Mouse (Mus musculus) common myeloid progenitor, adult 5-6 weeks (primary cell): ENCODE results near the gene Rab11b. TPM values are rescaled to one million over a fixed set of nuclear protein-coding genes. Genes with fewer than 3 reads are reported as not detected.
A peak's percentile ranks its signal among the peaks of the same experiment; 100 is the strongest.

ENCODE experiments used
- ATAC-seq: replicated peaks from 2 replicates; pipeline ENCODE4 v1.8.0; 2016; ENCODE audit warnings: low read depth, mild to moderate bottlenecking, moderate TSS enrichment, inconsistent platforms; ENCODE audit not compliant: poor library complexity, severe bottlenecking
- total RNA-seq: library from RNA; stranded (forward); fragments of 200-1000, 187-1606 nt; gene quantifications from 2 replicates; pipeline ENCODE4 v1.2.3, GENCODE M21; 2017

The Rab11b gene
- total RNA-seq, 1 experiment from 2014 or later, result 65.0 TPM

DNA sequence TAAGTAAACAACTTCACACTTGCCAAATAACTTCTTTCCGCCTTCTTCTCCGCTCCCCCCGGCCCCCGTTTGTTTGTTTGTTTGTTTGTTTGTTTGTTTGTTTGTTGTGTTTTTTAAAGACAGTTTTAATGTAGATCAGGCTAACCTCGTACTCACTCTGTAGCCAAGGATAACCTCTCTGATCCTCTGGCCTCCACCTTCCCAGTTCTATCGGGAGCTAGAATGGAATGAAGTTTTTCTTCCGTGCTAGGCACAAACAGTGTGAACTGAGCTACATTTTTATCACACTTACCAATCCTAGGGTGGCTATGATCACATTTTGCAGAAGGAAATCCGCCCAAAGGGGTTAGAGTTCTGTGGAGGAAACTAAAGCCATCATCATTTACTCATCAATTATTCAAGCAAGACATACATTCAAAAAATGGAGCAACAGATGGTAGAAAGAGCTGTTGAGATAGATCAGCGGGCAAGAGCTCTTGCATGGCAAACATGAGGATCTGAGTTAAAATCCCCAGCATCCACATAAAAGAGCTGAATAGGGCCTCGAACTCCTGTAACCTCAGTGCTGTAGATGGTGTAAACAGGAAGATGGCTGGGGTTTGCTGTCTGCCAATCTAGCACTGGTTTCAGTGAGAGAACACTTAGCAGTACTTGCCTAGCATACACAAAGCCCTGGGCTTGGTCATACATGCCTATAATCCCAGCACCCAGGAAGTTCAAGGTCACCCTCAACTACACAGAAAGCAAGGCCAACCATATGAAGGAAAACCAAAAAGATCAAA, 41.2 kb downstream of the Rab11b start:
- no peak for ATAC-seq

DNA sequence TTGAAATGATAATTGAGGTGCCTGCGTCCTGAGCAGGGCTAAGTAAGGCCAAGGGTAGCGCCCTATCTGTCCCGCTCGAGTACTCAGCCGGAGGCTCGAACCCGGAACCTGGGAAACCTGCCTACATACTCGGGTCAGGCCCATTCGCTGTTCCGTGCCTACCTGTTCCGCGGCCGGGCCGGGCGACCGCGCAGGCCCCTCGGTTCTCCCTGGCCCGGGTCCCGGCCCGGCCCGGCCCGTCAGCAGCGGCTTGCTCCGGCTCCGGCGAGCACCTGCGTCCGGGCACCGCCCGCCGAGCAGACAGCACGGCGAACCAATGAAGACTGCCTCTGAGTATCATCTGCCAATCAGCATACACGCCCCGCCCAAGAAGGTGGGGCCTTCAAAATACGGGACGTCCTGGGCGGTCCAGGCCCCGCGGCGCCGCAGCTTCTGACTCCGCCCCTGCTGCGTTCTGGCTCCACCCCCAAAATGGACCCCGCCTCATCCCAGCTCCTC, 41.9 kb downstream of the Rab11b start, which contains the start of gene March2:
Gene March2, minus strand, starts transcription at position 287 of the 498 bp plus-strand sequence.
- peak; percentile 99 for ATAC-seq

DNA sequence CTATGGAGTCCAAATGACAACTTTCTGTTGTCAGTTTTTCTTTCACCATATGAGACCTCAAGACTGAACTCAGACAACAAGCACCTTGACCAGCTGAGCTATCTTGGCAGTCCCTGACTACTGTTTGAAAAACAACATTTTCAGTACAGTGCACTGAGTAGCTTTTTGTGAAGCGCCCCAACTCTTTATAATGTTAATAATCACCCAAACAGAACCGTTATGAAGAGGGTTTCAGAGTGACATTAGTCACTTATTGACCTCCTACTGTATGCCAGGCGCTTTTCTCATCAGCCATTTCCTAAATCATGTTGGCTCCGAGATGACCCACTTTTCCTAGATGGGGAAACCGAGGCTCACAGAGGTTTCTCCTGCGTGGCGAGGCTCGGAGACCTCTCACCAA, 42.3 kb downstream of the Rab11b start:
- no peak for ATAC-seq

DNA sequence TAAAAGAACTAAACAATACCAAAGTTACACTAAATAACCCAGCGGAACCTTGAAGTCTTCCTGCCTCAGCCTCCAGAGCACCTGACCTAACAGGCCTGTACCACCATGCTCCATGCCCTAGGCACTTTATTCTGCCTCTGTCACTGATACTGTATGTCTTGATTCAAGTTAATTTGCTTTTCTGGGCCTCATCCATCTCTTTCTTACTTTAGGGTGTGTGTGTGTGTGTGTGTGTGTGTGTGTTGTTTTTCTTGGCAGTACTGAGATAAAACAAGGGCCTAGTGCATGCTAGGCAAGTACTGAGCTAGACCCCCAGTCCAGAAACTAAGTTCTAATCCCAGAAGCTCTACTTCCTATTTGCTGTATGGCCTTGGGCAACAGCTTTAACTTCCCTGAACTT, 43.1 kb downstream of the Rab11b start:
- no peak for ATAC-seq

DNA sequence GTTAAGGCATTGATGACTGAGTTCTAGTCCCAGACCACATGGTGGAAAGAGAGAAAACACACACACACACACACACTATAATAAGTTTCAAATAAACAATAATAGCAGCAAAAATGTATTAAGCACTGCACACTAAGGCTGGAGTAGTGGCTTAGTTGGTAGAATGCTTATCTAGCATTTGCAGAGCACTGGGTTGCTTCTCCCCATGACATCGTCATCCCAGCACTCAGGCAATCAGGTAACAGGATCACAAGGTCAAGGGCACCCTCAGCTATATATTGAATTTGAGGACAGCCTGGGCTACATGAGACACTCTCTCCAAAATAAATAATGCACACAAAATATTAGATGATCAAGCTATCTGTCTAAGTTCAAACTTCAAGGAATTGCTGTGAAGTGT, 45.6 kb downstream of the Rab11b start:
- ATAC-seq, result no peak

DNA sequence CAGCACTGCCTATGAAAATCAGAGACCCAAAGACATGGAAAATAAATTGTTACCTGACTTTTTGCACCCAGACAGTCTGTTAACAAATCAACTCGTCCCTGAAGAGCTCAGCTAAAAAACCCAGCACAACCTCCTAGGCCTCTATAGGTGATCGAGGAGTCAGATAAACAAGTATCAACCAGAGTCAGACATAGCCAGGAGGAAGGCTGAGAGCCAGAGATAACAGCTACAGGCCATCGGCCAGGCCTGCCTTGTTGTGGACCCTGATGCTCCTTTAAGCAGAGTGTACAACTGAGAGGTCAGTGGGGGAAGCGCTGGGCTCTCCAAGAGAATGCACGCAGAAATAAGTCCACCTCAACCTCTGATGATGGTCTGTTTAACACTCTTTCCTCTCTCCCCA, 47.1 kb downstream of the Rab11b start:
- peak; percentile 92 for ATAC-seq

DNA sequence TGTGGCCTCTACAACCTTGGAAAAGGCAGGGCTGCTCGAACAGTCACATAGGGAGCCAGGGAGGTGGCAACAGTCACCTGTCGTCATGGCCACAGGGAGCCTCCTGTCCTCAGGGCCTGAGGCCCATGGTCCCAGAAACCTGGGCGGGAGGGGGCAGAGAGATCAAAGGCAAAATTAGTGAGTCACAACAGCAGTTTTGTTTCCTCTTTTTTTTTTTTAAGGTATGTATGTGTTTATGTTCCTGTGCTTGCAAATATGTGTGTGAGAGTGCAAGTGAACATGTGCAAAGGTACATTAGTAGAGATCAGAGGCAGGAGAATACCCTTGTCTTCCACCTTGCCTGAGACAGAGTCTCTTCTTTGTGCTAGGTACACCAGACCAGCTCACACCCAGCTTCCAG, 50.5 kb downstream of the Rab11b start:
- no peak for ATAC-seq

DNA sequence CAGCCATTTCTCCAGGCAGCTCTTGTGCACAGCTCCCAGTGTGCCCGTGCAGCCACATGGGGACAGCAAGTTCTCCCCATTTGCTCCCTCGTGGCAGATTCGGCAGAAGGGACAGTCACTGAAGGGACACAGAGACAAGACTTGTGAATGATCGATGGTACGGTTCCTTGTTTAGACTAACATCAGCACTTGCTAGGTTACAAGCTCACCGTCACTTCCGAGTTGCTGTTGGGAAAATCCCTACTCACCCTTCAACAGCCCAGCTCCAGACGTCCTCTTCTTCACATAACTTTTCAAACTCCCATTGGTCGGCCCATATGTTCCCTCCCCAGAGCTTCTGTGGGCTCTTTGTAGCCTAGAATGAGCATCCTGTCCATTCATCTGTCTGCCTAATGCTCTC, 57.2 kb downstream of the Rab11b start:
- ATAC-seq, result no peak

DNA sequence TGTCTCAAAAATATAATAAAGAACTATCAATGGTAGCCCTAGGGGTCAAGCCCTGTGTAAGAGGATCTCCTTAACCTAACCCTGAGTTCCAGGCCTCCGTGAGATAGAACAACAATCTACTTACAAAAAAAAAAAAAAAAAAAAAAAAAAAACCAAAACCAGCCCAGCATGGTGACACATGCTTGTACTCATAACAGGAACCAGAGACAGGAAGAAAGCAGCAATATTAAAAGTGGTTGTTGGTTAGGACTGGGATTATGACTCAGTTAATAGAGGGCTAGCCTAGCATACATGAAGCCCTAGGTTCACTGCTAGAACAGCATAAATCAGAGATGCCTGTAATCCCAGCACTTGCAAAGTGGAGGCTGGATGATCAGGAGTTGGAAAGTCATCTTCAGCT, 58.2 kb downstream of the Rab11b start:
- no peak for ATAC-seq

DNA sequence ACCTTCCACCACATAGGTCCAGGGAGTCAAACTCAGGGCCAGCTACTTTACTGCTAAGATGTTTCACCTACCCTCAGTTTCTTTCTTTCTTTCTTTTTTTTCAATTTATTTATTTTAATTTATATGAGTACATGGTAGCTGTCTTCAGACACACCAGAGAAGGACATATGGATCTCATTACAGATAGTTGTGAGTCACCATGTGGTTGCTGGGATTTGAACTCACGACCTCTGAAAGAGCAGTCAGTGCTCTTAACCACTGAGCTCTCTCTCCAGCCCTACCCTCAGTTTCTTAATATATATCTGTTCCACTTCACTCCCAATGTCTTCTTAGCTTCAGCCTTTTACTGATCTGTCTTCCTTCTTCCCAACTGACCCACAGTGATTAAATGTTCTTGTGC, 64.9 kb downstream of the Rab11b start:
- ATAC-seq, result no peak

Other genes with a start within 250 kb of the Rab11b start
- 28.0 and 32.8 TPM in 2 replicates for gene Adamts10, start 236.3 kb downstream of the Rab11b start, total RNA-seq
- gene Myo1f, start 204.8 kb downstream of the Rab11b start, total RNA-seq, result 37.1 and 75.5 TPM in 2 replicates
- gene Zfp414, start 131.4 kb downstream of the Rab11b start, total RNA-seq, result 17.3 and 18.4 TPM in 2 replicates
- 2.8 TPM in 1 of 2 replicates, not detected in the other for gene Pram1, start 122.5 kb downstream of the Rab11b start, total RNA-seq
- 414 and 543 TPM in 2 replicates for gene Hnrnpm, start 73.7 kb downstream of the Rab11b start, total RNA-seq
- gene March2, start 41.9 kb downstream of the Rab11b start, total RNA-seq, result 31.5 and 35.0 TPM in 2 replicates
- gene Angptl4, start 21.3 kb upstream of the Rab11b start, total RNA-seq, result 5.9 and 14.2 TPM in 2 replicates
- gene Kank3, start 50.0 kb upstream of the Rab11b start, total RNA-seq, result 4.6 and 5.5 TPM in 2 replicates
- 2,900 and 3,215 TPM in 2 replicates for gene Rps28, start 64.0 kb upstream of the Rab11b start, total RNA-seq
- 107 and 132 TPM in 2 replicates for gene Ndufa7, start 64.0 kb upstream of the Rab11b start, total RNA-seq
- gene Cd320, start 82.6 kb upstream of the Rab11b start, total RNA-seq, result 9.5 and 20.2 TPM in 2 replicates
- not detected in 2 replicates for gene Gm7029, start 113.3 kb upstream of the Rab11b start, total RNA-seq
- gene Kifc1, start 130.1 kb upstream of the Rab11b start, total RNA-seq, result 29.6 and 37.5 TPM in 2 replicates
- gene Platr17, start 144.6 kb upstream of the Rab11b start, total RNA-seq, result 1.2 and 1.5 TPM in 2 replicates
- gene Daxx, start 148.9 kb upstream of the Rab11b start, total RNA-seq, result 24.1 and 44.4 TPM in 2 replicates
- 42.2 and 56.4 TPM in 2 replicates for gene Tapbp, start 155.4 kb upstream of the Rab11b start, total RNA-seq
- gene Zbtb22, start 155.4 kb upstream of the Rab11b start, total RNA-seq, result 16.6 and 24.1 TPM in 2 replicates
- gene Rgl2, start 169.0 kb upstream of the Rab11b start, total RNA-seq, result 21.2 and 22.5 TPM in 2 replicates
- 128 and 170 TPM in 2 replicates for gene Pfdn6, start 179.8 kb upstream of the Rab11b start, total RNA-seq
- 50.0 and 62.5 TPM in 2 replicates for gene Wdr46, start 180.1 kb upstream of the Rab11b start, total RNA-seq
- 2.6 and 2.7 TPM in 2 replicates for gene B3galt4, start 191.0 kb upstream of the Rab11b start, total RNA-seq
- 13.0 and 16.4 TPM in 2 replicates for gene Vps52, start 195.3 kb upstream of the Rab11b start, total RNA-seq
- gene Rps18, start 195.5 kb upstream of the Rab11b start, total RNA-seq, result 1,549 and 1,746 TPM in 2 replicates
- gene H2-K1, start 239.8 kb upstream of the Rab11b start, total RNA-seq, result 983 and 1,076 TPM in 2 replicates